Mouse (Mus musculus) bone marrow, adult 2 months (tissue): ENCODE measurements at regions not wholly inside any gene's neighbourhood (a gene's known extent, or its start where the extent isn't known, plus 50 kb on each side); places are given as distances from the start of the nearest gene placed in this dataset.

Source experiments
- H3K27ac ChIP-seq: fragments of 200-500 bp; 2 replicates; pipeline ENCODE4 v1.5.1; 2012; ENCODE audit warnings: low read depth, mild to moderate bottlenecking, control low read depth, inconsistent platforms, low read length; ENCODE audit not compliant: control insufficient read depth, poor library complexity, insufficient read depth
- H3K4me1 ChIP-seq: fragments of 200-500 bp; 2 replicates; pipeline ENCODE4 v1.6.1; 2011; ENCODE audit warnings: low read length; ENCODE audit not compliant: control insufficient read depth, insufficient read depth
- H3K4me3 ChIP-seq: fragments of 200-500 bp; replicated peaks from 2 replicates; pipeline ENCODE3; 2011; ENCODE audit warnings: mild to moderate bottlenecking, low read depth, low read length, control low read depth; ENCODE audit not compliant: control insufficient read depth
- CTCF ChIP-seq: fragments of 200-500 bp; IDR thresholded peaks from 2 replicates; pipeline ENCODE4 v1.5.1; 2011; ENCODE audit warnings: low read length, control low read depth; ENCODE audit not compliant: control insufficient read depth, insufficient read depth
- POLR2A ChIP-seq: fragments of 200-500 bp; IDR thresholded peaks from 2 replicates; pipeline ENCODE4 v1.6.1; 2011; ENCODE audit warnings: low read depth, mild to moderate bottlenecking, control low read depth, low read length, borderline replicate concordance; ENCODE audit not compliant: control insufficient read depth
- WGBS: fragments of 180-500 bp; shearing (Covaris S2); methylation state at CpG from one replicate; pipeline ENCODE4 v1.1.7; 2018; 5-methylcytosine and 5-hydroxymethylcytosine counted together

DNA sequence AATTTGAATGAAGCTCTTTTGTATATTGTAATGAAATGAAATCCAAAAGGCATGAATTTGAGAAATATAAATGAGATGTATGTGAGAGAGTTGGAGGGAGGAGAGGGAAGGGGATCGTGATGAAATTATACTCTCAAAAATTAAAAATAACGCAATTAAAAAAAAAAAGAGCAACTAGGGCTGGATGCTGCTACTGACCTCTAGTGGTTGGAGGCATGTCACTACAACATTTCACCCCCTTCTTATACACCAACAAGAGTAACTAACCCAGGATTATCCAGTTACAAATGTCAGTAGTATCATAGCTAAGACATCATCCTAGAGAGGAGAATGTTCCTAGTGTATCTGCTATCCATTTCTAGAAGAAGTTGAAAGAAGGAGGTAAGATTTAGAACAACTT is 678.8 kb upstream of the Sox9 start:
- 37% methylated on average over 2 of the region's 2 CpGs for WGBS
- H3K4me3 ChIP-seq: no peak overlapping the region
- H3K27ac ChIP-seq: no peak overlapping the region
- TF ChIP-seq POLR2A (no peak), CTCF (no peak)
- no peaks in the 10 kb centered on the region for H3K4me1 ChIP-seq

DNA sequence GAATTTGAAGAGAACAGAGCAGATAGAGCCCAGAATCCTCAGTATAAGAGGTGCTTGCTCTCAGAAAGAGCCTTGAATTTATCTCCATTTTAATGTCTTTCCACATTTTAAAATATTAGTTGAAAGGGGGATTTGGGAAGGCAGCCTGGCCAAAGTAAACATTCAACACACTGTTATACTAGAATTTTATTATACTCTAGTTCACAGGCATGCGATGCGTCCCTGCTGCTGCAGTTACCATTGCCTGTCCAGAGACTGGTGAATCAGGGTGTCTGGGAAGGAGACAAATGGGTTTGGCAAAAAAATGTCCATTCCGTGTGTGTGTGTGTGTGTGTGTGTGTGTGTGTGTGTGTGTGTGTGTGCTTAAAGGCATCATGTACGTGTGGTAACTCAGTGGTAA is 675.1 kb upstream of the Sox9 start:
- no peak overlapping the region for H3K4me3 ChIP-seq
- 78% methylated on average over 4 of the region's 4 CpGs for WGBS
- TF ChIP-seq POLR2A (no peak), CTCF (no peak)
- H3K27ac ChIP-seq: no peak overlapping the region
- no peaks in the 10 kb centered on the region for H3K4me1 ChIP-seq

GRCm38 (mm10) chr11:112107314-112107713 is 674.7 kb upstream of the Sox9 start:
- Histone ChIP-seq H3K4me1 (no peaks in the 10 kb centered on the region), H3K27ac (no peak overlapping the region), H3K4me3 (no peak overlapping the region)
- 71% methylated on average over 7 of the region's 7 CpGs for WGBS
- TF ChIP-seq CTCF (no peak), POLR2A (no peak)

GRCm38 (mm10) chr11:112121026-112121425 is 661.0 kb upstream of the Sox9 start:
- Histone ChIP-seq H3K27ac (no peak overlapping the region), H3K4me1 (no peaks in the 10 kb centered on the region), H3K4me3 (no peak overlapping the region)
- TF ChIP-seq CTCF (no peak), POLR2A (no peak)
- 86% methylated on average over 6 of the region's 6 CpGs for WGBS

DNA sequence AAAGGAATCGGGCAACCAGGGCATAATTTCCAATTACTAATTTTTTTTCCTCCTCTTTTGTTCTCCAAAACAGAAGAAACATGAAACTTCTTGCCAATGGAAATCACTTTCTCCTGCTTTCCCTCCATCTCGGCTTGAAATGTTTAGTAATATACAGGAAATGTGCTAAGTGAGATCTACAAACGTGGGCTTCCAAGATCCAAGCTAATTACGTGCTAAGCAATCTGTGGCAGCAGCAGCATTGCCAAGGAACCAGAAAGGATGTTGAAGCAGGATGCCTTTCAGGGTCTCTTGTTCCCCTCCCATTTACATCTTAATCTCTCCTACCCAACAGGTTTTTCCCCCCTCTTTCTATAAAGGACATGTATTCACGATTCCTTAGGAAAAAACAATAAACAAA is 660.2 kb upstream of the Sox9 start:
- Histone ChIP-seq H3K4me3 (no peak overlapping the region), H3K4me1 (no peaks in the 10 kb centered on the region), H3K27ac (no peak overlapping the region)
- no peak for TF ChIP-seq POLR2A
- no peak for TF ChIP-seq CTCF
- 60% methylated on average over 5 of the region's 5 CpGs for WGBS

- H3K4me1 ChIP-seq: no peaks in the 10 kb centered on the region
- WGBS: 79% methylated on average over 12 of the region's 12 CpGs
- no peak overlapping the region for H3K27ac ChIP-seq
- TF ChIP-seq POLR2A (no peak), CTCF (no peak)
- no peak overlapping the region for H3K4me3 ChIP-seq
These were observed 656.6 kb upstream of the Sox9 start for GRCm38 (mm10) chr11:112125249-112125933.

DNA sequence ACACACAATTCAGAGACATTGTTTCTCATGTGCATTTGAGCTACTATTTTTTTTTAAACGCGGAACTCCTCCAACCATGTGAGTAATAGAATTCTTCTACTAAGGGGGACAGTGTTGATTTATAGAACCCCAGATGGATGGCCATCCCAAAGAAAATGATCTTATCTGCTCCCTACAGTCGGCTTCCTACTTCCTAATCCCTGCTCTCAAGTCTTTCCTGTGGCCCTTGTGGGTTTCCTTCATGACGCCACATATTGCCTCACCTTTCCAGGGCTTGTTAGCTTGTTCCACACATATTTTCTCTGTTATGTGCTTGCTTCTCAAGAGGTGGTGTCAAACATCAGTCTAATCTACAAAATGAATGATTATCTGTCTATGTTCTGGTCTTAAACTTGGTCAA is 651.9 kb upstream of the Sox9 start:
- no peak overlapping the region for H3K27ac ChIP-seq
- H3K4me3 ChIP-seq: no peak overlapping the region
- TF ChIP-seq POLR2A: no peak
- TF ChIP-seq CTCF: no peak
- 5% methylated on average over 4 of the region's 4 CpGs for WGBS
- H3K4me1 ChIP-seq: no peaks in the 10 kb centered on the region

GRCm38 (mm10) chr11:112137401-112138020 is 644.5 kb upstream of the Sox9 start:
- WGBS: 55% methylated on average over 8 of the region's 8 CpGs
- TF ChIP-seq POLR2A (no peak), CTCF (no peak)
- Histone ChIP-seq H3K4me3 (no peak overlapping the region), H3K4me1 (no peaks in the 10 kb centered on the region), H3K27ac (no peak overlapping the region)
